Mouse (Mus musculus): ENCODE measurements around the gene Rai1. TPM values are rescaled to one million over a fixed set of nuclear protein-coding genes. Genes with fewer than 3 reads are reported as not detected.

The Rai1 gene
- polyA plus RNA-seq, 1 experiment, result 5.2 TPM

DNA sequence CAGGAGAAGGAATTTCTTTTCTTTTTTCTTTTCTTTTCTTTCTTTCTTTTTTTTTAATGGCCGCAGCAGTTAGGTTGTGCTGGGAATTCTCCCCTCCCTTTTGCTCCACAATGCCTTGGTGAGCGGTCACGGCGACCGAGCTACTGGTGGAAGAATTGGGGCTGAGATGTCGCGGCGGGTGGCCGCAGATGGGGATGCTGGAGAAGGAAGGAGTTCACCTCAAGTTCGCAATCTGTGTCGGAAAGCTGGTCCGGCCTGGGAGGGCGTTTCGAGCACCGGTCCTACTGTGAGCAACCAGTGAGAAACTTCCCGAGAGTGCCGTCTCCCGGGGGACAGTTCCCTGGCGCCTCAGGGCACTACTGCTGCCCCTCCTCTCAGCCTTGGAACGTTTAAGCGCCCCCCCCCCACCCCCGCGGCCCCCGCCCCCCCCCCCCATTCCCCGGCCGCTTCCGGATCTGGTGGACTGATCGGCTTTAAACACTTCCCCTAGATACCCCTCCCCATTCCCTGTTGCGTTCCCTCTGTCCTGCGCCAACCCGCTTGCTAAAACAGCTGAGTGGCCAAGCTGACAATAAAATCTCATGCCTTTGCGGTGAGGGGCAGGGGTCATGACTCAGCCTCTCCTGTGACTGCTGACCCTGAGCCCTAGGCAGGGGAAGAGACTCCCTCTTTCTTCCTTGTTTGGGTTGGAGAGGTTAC lies 35.9 kb downstream of the Rai1 start:
- H3K4me1 ChIP-seq (ENCODE audit: control insufficient read depth, insufficient read depth, low read length), result peaks cover 16% of the 10 kb centered on the region
- H3K27me3 ChIP-seq (ENCODE audit: control insufficient read depth, insufficient read depth, low read length), result no peaks in the 10 kb centered on the region
- peak overlapping the region; percentile 80 for H3K4me3 ChIP-seq (ENCODE audit: control insufficient read depth, low read depth, low read length)
- H3K27ac ChIP-seq (ENCODE audit: control insufficient read depth, insufficient read depth, low read depth, low read length), result no peak overlapping the region
- TF ChIP-seq POLR2A (IDR thresholded peaks at IDR 0.05; ENCODE audit: control insufficient read depth, low read depth, low read length) (no peak), CTCF (IDR thresholded peaks at IDR 0.05; ENCODE audit: control insufficient read depth, insufficient read depth, insufficient replicate concordance, low read depth, low read length) (no peak)
- H3K36me3 ChIP-seq (ENCODE audit: control insufficient read depth, insufficient read depth, low read length), result no peaks in the 10 kb centered on the region

DNA sequence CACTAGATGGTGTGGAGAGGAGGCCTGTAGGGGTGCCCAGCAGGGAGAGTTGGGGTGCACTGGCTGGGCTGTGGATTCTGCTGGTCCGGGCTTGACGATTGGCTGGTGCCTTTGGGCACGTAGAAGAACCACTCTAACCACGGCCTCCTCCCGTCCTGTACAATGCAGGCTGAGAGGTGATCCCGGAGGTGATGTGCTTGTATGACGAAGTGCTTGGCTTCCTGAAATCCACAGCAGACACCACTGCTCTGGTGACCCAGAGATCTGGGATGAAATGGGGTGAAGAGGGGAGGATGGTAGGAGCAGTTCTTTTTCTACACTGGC lies 36.4 kb downstream of the Rai1 start:
- Histone ChIP-seq H3K27me3 (ENCODE audit: control insufficient read depth, insufficient read depth, low read length) (no peaks in the 10 kb centered on the region), H3K4me3 (ENCODE audit: control insufficient read depth, low read depth, low read length) (no peak overlapping the region), H3K4me1 (ENCODE audit: control insufficient read depth, insufficient read depth, low read length) (peaks cover 16% of the 10 kb centered on the region)

DNA sequence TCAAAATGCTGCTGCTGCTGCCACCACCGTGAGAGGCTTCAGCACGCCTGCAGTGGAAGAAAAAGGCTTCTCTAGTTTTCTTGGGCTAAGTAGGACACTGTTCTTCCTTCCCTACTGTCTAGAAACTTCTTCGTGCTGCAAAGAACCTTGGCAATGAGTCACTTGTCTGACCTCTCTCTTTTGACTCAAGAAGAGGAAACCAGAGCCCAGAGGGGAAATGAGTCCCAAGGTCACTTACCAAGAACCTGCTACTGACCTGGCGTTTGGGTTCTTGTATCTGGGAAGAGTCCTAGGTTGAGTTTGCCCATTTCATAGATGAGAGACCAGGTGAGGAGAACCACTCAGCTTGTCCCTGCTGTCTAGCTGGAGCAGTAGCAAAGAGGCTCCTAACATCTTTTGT lies 38.3 kb downstream of the Rai1 start:
- Histone ChIP-seq H3K4me1 (ENCODE audit: control insufficient read depth, insufficient read depth, low read length) (peaks cover 16% of the 10 kb centered on the region), H3K4me3 (ENCODE audit: control insufficient read depth, low read depth, low read length) (no peak overlapping the region), H3K27ac (ENCODE audit: control insufficient read depth, insufficient read depth, low read depth, low read length) (no peak overlapping the region), H3K27me3 (ENCODE audit: control insufficient read depth, insufficient read depth, low read length) (no peaks in the 10 kb centered on the region), H3K36me3 (ENCODE audit: control insufficient read depth, insufficient read depth, low read length) (no peaks in the 10 kb centered on the region)
- TF ChIP-seq CTCF (IDR thresholded peaks at IDR 0.05; ENCODE audit: control insufficient read depth, insufficient read depth, insufficient replicate concordance, low read depth, low read length) (no peak), POLR2A (IDR thresholded peaks at IDR 0.05; ENCODE audit: control insufficient read depth, low read depth, low read length) (no peak)

More for the DNA sequence above, 36.4 kb downstream of the Rai1 start:
- TF ChIP-seq POLR2A (IDR thresholded peaks at IDR 0.05; ENCODE audit: control insufficient read depth, low read depth, low read length) (no peak), CTCF (IDR thresholded peaks at IDR 0.05; ENCODE audit: control insufficient read depth, insufficient read depth, insufficient replicate concordance, low read depth, low read length) (no peak)
- Histone ChIP-seq H3K36me3 (ENCODE audit: control insufficient read depth, insufficient read depth, low read length) (no peaks in the 10 kb centered on the region), H3K27ac (ENCODE audit: control insufficient read depth, insufficient read depth, low read depth, low read length) (no peak overlapping the region)

DNA sequence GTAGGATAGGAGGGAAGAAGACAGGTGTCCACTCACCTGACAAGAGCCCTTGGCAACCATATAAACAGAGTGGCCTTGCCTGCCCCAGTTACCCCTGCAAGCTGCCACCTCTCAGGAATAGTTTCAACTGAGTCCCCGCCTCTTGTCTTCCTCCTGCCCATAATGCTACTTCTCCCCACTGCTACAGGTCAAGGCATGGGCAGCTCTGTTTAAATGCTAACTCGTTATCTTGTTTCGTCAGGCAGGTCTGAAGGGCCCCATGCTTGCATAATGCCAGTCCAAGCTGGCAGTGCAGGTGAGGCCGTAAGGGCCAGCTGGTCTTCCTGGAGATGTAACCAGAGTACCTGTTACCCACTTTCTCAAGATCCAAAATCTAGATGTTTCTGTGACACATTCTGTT lies 41.4 kb downstream of the Rai1 start:
- H3K27me3 ChIP-seq (ENCODE audit: control insufficient read depth, insufficient read depth, low read length), result no peaks in the 10 kb centered on the region
- no peak overlapping the region for H3K27ac ChIP-seq (ENCODE audit: control insufficient read depth, insufficient read depth, low read depth, low read length)
- H3K4me3 ChIP-seq (ENCODE audit: control insufficient read depth, low read depth, low read length), result no peak overlapping the region
- peaks cover under 1% of the 10 kb centered on the region for H3K4me1 ChIP-seq (ENCODE audit: control insufficient read depth, insufficient read depth, low read length)
- no peak for TF ChIP-seq CTCF (IDR thresholded peaks at IDR 0.05; ENCODE audit: control insufficient read depth, insufficient read depth, insufficient replicate concordance, low read depth, low read length)
- no peak for TF ChIP-seq POLR2A (IDR thresholded peaks at IDR 0.05; ENCODE audit: control insufficient read depth, low read depth, low read length)
- H3K36me3 ChIP-seq (ENCODE audit: control insufficient read depth, insufficient read depth, low read length), result no peaks in the 10 kb centered on the region

DNA sequence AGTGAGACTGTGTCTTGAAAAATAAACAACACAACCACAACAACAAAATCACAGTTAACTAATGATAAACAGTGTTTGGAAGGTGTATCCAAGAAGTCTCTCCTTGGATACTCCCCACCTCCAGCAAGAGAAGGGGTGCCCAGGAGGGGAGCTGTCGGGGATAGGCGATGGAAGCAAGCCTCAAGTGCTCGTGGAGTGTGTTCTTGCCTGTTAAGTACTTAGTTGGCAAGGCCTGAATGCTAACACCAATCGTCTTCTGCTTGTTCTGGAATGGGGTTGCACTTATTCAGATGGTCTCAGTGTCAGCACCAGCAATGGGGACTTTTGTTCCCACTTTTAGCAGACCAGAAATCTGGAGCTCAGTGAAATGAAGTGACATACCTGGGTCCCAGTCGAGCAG lies 43.8 kb downstream of the Rai1 start:
- H3K27ac ChIP-seq (ENCODE audit: control insufficient read depth, insufficient read depth, low read depth, low read length), result no peak overlapping the region
- no peaks in the 10 kb centered on the region for H3K4me1 ChIP-seq (ENCODE audit: control insufficient read depth, insufficient read depth, low read length)
- H3K4me3 ChIP-seq (ENCODE audit: control insufficient read depth, low read depth, low read length), result no peak overlapping the region
- H3K36me3 ChIP-seq (ENCODE audit: control insufficient read depth, insufficient read depth, low read length), result no peaks in the 10 kb centered on the region
- H3K27me3 ChIP-seq (ENCODE audit: control insufficient read depth, insufficient read depth, low read length), result no peaks in the 10 kb centered on the region
- TF ChIP-seq POLR2A (IDR thresholded peaks at IDR 0.05; ENCODE audit: control insufficient read depth, low read depth, low read length) (no peak), CTCF (IDR thresholded peaks at IDR 0.05; ENCODE audit: control insufficient read depth, insufficient read depth, insufficient replicate concordance, low read depth, low read length) (no peak)

DNA sequence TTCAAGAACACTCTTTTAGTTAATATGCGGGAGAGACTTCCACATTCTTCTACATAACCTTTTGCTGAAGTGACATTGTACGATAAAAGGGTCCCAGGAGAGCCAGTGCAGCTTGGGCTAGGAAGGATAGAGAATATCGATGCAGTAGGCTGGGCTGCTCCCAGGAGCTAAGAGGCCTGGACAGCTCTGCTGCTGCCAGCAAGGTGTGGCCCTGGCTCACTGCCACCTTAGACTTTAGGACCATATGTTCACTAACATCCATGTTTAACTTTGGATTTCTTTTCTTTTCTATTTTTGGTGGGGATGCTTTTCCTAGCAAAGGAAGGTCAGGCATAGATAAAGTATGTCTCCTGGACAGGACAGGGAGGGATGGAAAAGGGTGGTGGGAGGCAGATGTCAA lies 44.3 kb downstream of the Rai1 start:
- no peak for TF ChIP-seq CTCF (IDR thresholded peaks at IDR 0.05; ENCODE audit: control insufficient read depth, insufficient read depth, insufficient replicate concordance, low read depth, low read length)
- no peak for TF ChIP-seq POLR2A (IDR thresholded peaks at IDR 0.05; ENCODE audit: control insufficient read depth, low read depth, low read length)
- Histone ChIP-seq H3K27ac (ENCODE audit: control insufficient read depth, insufficient read depth, low read depth, low read length) (no peak overlapping the region), H3K4me1 (ENCODE audit: control insufficient read depth, insufficient read depth, low read length) (no peaks in the 10 kb centered on the region), H3K4me3 (ENCODE audit: control insufficient read depth, low read depth, low read length) (no peak overlapping the region), H3K27me3 (ENCODE audit: control insufficient read depth, insufficient read depth, low read length) (no peaks in the 10 kb centered on the region), H3K36me3 (ENCODE audit: control insufficient read depth, insufficient read depth, low read length) (no peaks in the 10 kb centered on the region)

DNA sequence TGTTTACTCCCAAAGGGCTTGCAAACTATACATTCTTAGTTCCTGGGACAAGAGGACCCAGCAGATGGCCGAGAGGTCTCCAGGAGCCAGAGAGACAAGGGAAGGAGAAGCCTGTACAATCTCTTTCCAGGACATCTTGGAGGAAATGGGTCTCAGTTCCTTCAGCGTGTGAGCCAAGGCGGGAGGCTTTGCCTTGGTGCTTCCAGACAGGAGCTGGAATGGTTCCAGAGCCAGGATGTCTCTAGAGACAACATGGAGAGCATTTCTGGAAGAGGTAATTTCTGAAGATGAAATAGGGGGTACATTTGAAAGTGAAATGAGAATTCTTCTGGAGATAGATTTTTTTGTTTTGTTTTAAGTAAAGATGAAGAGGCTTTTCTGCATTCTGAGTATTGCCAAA lies 45.9 kb downstream of the Rai1 start:
- Histone ChIP-seq H3K27ac (ENCODE audit: control insufficient read depth, insufficient read depth, low read depth, low read length) (no peak overlapping the region), H3K36me3 (ENCODE audit: control insufficient read depth, insufficient read depth, low read length) (no peaks in the 10 kb centered on the region), H3K4me1 (ENCODE audit: control insufficient read depth, insufficient read depth, low read length) (no peaks in the 10 kb centered on the region), H3K4me3 (ENCODE audit: control insufficient read depth, low read depth, low read length) (no peak overlapping the region), H3K27me3 (ENCODE audit: control insufficient read depth, insufficient read depth, low read length) (no peaks in the 10 kb centered on the region)
- no peak for TF ChIP-seq POLR2A (IDR thresholded peaks at IDR 0.05; ENCODE audit: control insufficient read depth, low read depth, low read length)
- no peak for TF ChIP-seq CTCF (IDR thresholded peaks at IDR 0.05; ENCODE audit: control insufficient read depth, insufficient read depth, insufficient replicate concordance, low read depth, low read length)
